Mouse (Mus musculus): Measurements from ENCODE around the gene Mfsd7a.

DNA sequence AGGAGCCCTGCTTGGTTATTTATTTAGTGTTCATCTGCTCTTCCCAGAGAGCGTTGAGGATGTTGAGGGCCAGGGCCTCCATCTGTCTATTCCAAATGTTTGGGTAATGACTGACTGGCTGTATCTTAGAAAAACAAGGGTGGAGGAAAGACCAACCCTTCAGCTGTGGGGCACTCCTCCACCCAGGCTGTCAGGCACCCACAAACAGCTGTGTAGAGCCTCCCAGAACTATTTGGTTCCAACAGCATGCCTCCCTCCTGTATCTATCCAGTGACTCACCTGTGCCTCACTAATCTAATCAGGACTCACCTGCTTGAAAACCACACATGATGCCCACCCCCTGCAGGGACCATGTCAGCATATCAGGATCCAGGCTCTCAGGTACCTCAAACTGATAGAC lies 3.7 kb upstream of the Mfsd7a start:
- TF ChIP-seq CTCF (IDR thresholded peaks at IDR 0.05; ENCODE audit: low read depth, low read length) (no peak), POLR2A (IDR thresholded peaks at IDR 0.05; ENCODE audit: extremely low read depth, insufficient read depth, low read length) (no peak)

Measured in liver, adult 2 months (tissue).